Mouse (Mus musculus) liver, adult 2 months (tissue): Measurements from ENCODE around the gene Asic4. TPM values are rescaled to one million over a fixed set of nuclear protein-coding genes. Genes with fewer than 3 reads are reported as not detected.

Source experiments
- DNase-seq: peaks from one replicate; pipeline ENCODE4 v3.0.0-alpha.2; 2011; ENCODE audit warnings: low read depth, low spot score; ENCODE audit errors: extremely low read depth
- H3K27ac ChIP-seq: fragments of 200-500 bp; replicated peaks from 2 replicates; pipeline ENCODE4 v1.5.1; 2012; ENCODE audit warnings: low read depth, mild to moderate bottlenecking, control low read depth, inconsistent platforms, low read length; ENCODE audit not compliant: insufficient read depth
- H3K27me3 ChIP-seq: fragments of 200-500 bp; 2 replicates; pipeline ENCODE4 v1.6.1; 2012; ENCODE audit warnings: mild to moderate bottlenecking, moderate library complexity, low read length, inconsistent platforms; ENCODE audit not compliant: control insufficient read depth, insufficient read depth
- H3K36me3 ChIP-seq: fragments of 200-500 bp; 2 replicates; pipeline ENCODE4 v1.6.1; 2012; ENCODE audit warnings: low read length, inconsistent platforms; ENCODE audit not compliant: control insufficient read depth, insufficient read depth
- H3K4me1 ChIP-seq: fragments of 200-500 bp; 2 replicates; pipeline ENCODE4 v1.6.1; 2011; ENCODE audit warnings: low read length; ENCODE audit not compliant: control insufficient read depth, insufficient read depth
- H3K4me3 ChIP-seq: fragments of 200-500 bp; 2 replicates; pipeline ENCODE4 v1.5.1; 2011; ENCODE audit warnings: low read depth, mild to moderate bottlenecking, control low read depth, low read length, moderate library complexity; ENCODE audit not compliant: insufficient read depth
- H3K79me2 ChIP-seq: fragments of 200-500 bp; 2 replicates; pipeline ENCODE4 v1.6.1; 2012; ENCODE audit warnings: inconsistent platforms, mild to moderate bottlenecking, low read length, moderate library complexity; ENCODE audit not compliant: control insufficient read depth, insufficient read depth
- H3K9ac ChIP-seq: fragments of 200-500 bp; 2 replicates; pipeline ENCODE4 v1.6.1; 2012; ENCODE audit warnings: low read depth, mild to moderate bottlenecking, control low read depth, inconsistent platforms, low read length
- CTCF ChIP-seq: fragments of 200-500 bp; IDR thresholded peaks from 2 replicates; pipeline ENCODE4 v1.5.1; 2011; ENCODE audit warnings: low read depth, low read length, control low read depth
- POLR2A ChIP-seq: fragments of 200-500 bp; IDR thresholded peaks from 2 replicates; pipeline ENCODE4 v1.6.1; 2011; ENCODE audit warnings: low read length, control low read depth; ENCODE audit not compliant: insufficient read depth; ENCODE audit errors: extremely low read depth
- WGBS: fragments of 180-500 bp; shearing (Covaris S2); methylation state at CpG from one replicate; pipeline ENCODE4 v1.1.7; 2018; 5-methylcytosine and 5-hydroxymethylcytosine counted together
- polyA plus RNA-seq: library from polyadenylated mRNA; depleted of rRNA; stranded (reverse); fragments of >200 nt; gene quantifications from 2 replicates; pipeline ENCODE4 v1.2.3, GENCODE M21; 2012
- total RNA-seq: library from RNA; depleted of rRNA; stranded (reverse); fragments of >200 nt; gene quantifications from 2 replicates; pipeline ENCODE4 v1.2.3, GENCODE M21; 2014

Gene Asic4
- total and polyA plus RNA-seq, 2 experiments, result not detected

GRCm38 (mm10) chr1:75441471-75441996 lies 8.7 kb upstream of the Asic4 start:
- no peak overlapping the region for H3K9ac ChIP-seq
- H3K4me1 ChIP-seq, result peaks cover 4% of the 10 kb centered on the region
- 96% methylated on average over 15 of the region's 15 CpGs for WGBS
- no peak overlapping the region for H3K4me3 ChIP-seq
- TF ChIP-seq CTCF (no peak), POLR2A (no peak)
- no peak for DNase-seq
- no peaks in the 10 kb centered on the region; the same call in 1 of the 2 replicates for H3K36me3 ChIP-seq
- H3K27ac ChIP-seq, result no peak overlapping the region
- no peaks in the 10 kb centered on the region for H3K79me2 ChIP-seq
- H3K27me3 ChIP-seq, result peaks cover 4% of the 10 kb centered on the region

- no peak overlapping the region for H3K9ac ChIP-seq
- no peaks in the 10 kb centered on the region for H3K4me1 ChIP-seq
Measured at GRCm38 (mm10) chr1:75442171-75442570, 8.1 kb upstream of the Asic4 start.

GRCm38 (mm10) chr1:75442811-75443210 lies 7.4 kb upstream of the Asic4 start:
- Histone ChIP-seq H3K79me2 (no peaks in the 10 kb centered on the region), H3K36me3 (no peaks in the 10 kb centered on the region; the same call in 1 of the 2 replicates), H3K27ac (no peak overlapping the region), H3K4me3 (no peak overlapping the region), H3K4me1 (peaks cover 3% of the 10 kb centered on the region; the same call in 1 of the 2 replicates), H3K9ac (no peak overlapping the region), H3K27me3 (peaks cover 7% of the 10 kb centered on the region)
- DNase-seq, result no peak
- WGBS, result 82% methylated on average over 8 of the region's 8 CpGs
- TF ChIP-seq POLR2A (no peak), CTCF (no peak)

More at GRCm38 (mm10) chr1:75442171-75442570, 8.1 kb upstream of the Asic4 start:
- H3K36me3 ChIP-seq, result no peaks in the 10 kb centered on the region; the same call in 1 of the 2 replicates
- no peak for DNase-seq
- no peak overlapping the region for H3K27ac ChIP-seq
- H3K4me3 ChIP-seq, result no peak overlapping the region
- 90% methylated on average over 9 of the region's 9 CpGs for WGBS
- H3K27me3 ChIP-seq, result peaks cover 7% of the 10 kb centered on the region
- H3K79me2 ChIP-seq, result no peaks in the 10 kb centered on the region
- TF ChIP-seq POLR2A (no peak), CTCF (no peak)

- no peak overlapping the region for H3K9ac ChIP-seq
- WGBS, result 76% methylated on average over 13 of the region's 13 CpGs
- peaks cover 3% of the 10 kb centered on the region; the same call in 1 of the 2 replicates for H3K4me1 ChIP-seq
- TF ChIP-seq POLR2A (no peak), CTCF (no peak)
- H3K27me3 ChIP-seq, result peaks cover 7% of the 10 kb centered on the region
- H3K4me3 ChIP-seq, result no peak overlapping the region
- H3K27ac ChIP-seq, result no peak overlapping the region
- no peaks in the 10 kb centered on the region; the same call in 1 of the 2 replicates for H3K36me3 ChIP-seq
- H3K79me2 ChIP-seq, result no peaks in the 10 kb centered on the region
- DNase-seq, result no peak
Measured at GRCm38 (mm10) chr1:75443247-75444024, 6.8 kb upstream of the Asic4 start.

GRCm38 (mm10) chr1:75444208-75444607 lies 6.0 kb upstream of the Asic4 start:
- H3K4me1 ChIP-seq, result peaks cover 3% of the 10 kb centered on the region; the same call in 1 of the 2 replicates
- TF ChIP-seq POLR2A (no peak), CTCF (no peak)
- WGBS, result 70% methylated on average over 3 of the region's 3 CpGs

More at GRCm38 (mm10) chr1:75444208-75444607, 6.0 kb upstream of the Asic4 start:
- DNase-seq, result no peak
- Histone ChIP-seq H3K36me3 (no peaks in the 10 kb centered on the region; the same call in 1 of the 2 replicates), H3K79me2 (no peaks in the 10 kb centered on the region), H3K27me3 (peaks cover 12% of the 10 kb centered on the region), H3K9ac (no peak overlapping the region), H3K27ac (no peak overlapping the region), H3K4me3 (no peak overlapping the region)
